Mouse (Mus musculus) layer of hippocampus, postnatal 14 days (tissue): ENCODE measurements around the gene Lax1. TPM values are rescaled to one million over a fixed set of nuclear protein-coding genes. Genes with fewer than 3 reads are reported as not detected.

Experiments used
- DNase-seq, 2 experiments: peaks; one replicate each; pipeline ENCODE4 v3.0.0; 2021 to 2022; ENCODE audit warnings: low spot score in 2 of 2, mixed read lengths in 1 of 2
- microRNA-seq, 2 experiments: library from miRNA; unstranded; fragments of <30 nt; microRNA quantifications; one replicate each; pipeline ENCODE4 v1.2.0; 2021
- total RNA-seq, 2 experiments: library from RNA; stranded (reverse); gene quantifications; 2 replicates each; pipeline ENCODE4 v1.2.3; 2021

Lax1 gene
- total RNA-seq, 2 experiments from 2014 or later, result not detected

DNA sequence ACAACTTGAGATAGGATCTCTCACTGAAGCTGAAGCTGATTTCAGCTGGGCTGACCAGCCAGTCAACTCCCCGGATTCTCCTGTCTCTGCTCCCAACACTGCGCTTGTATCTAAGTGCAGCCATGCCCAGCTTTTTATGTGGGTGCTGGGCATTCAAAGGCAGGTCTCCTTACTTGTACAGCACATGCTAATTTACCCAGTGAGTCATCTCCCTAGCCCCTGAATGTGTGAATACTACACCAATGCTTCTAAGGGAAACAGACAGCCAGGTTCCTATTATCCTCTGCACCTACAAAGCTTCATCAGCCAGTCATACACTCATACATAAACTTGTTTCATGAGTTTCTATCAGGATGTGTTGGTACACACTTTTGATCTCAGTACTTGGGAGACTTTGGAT lies 48.7 kb downstream of the Lax1 start:
- DNase-seq, result no peak

DNA sequence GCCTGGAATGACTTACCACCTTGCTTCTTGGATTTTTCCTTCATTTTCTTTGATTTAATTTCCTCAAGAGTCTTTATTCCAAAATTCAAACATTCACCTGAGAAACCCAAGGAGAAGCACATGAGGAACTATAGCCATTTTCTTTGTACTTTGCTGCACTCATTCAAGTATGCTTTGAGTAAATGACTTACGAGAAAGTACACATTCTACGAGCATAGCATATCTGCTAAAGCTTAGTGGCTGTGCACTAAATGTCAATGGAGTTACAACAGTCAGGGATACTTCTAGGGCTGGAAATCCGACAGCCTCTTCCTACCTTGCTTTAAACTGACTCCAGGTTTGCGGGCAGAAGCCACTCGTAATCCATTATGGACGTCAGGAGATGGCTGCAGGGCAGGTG lies 51.4 kb downstream of the Lax1 start:
- no peak for DNase-seq

DNA sequence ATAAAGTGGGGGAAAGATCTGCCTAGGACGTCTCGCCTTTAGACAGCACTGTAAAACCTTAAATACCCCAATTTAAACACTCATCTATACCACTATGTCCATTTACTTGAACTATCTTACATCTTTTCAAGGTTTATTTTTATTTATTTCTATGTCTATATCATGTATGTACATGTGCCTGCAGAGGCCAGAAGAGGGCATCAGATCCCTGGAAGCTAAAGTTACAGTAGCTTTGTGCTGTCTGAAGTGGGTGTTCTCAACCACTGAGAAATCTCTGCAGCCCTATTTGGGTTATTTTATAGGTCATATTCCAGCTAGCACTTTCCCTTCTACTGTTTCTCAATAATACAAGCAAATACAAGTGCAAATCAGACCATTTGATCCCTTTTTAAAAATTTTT lies 57.7 kb downstream of the Lax1 start:
- no peak for DNase-seq

Small RNA genes within 50 kb of the gene (microRNA-seq; reads per million reads assigned to microRNA genes)
- 0.23 to 0.57 reads per million in 2 experiments for gene Mir6903

Other genes with a start within 250 kb of the Lax1 start
- gene Snrpe, start 79.8 kb downstream of the Lax1 start, total RNA-seq, result 10 to 100 TPM; 70.6 to 81.4 TPM
- gene Zbed6, start 29.2 kb downstream of the Lax1 start, total RNA-seq, result 1 to 10 TPM; 9.2 to 9.8 TPM
- 10 to 100 TPM; 24.0 to 24.2 TPM for gene Gm38394, start 28.8 kb downstream of the Lax1 start, total RNA-seq
- gene Atp2b4, start 110.9 kb upstream of the Lax1 start, total RNA-seq, result 10 to 100 TPM; 62.9 to 67.4 TPM
- 1 to 10 TPM in 1 of 2 experiments, under 1 TPM in 1; 0.60 to 1.3 TPM for gene Optc, start 217.9 kb upstream of the Lax1 start, total RNA-seq
- 10 to 100 TPM in 1 of 2 experiments, 1 to 10 TPM in 1; 4.6 to 10.2 TPM for gene Prelp, start 231.3 kb upstream of the Lax1 start, total RNA-seq